Mouse (Mus musculus) MEL (cell line): ENCODE data around the gene Snx29. TPM values are rescaled to one million over a fixed set of nuclear protein-coding genes. Genes with fewer than 3 reads are reported as not detected.

Experiments used
- DNase-seq: peaks from one replicate; pipeline ENCODE4 v3.0.0; 2011; ENCODE audit warnings: low read depth, low spot score
- H3K27ac ChIP-seq: 2 replicates; pipeline ENCODE4 v1.5.1; 2012; ENCODE audit warnings: low read depth, mild to moderate bottlenecking, control low read depth, low read length, moderate library complexity; ENCODE audit not compliant: control insufficient read depth
- H3K27me3 ChIP-seq, 2 experiments: fragments of 150-350 bp in 1 of 2; sonication (generic) in 1 of 2; 2 replicates each; pipeline ENCODE4 v1.6.1; 2012; ENCODE audit warnings: low read length in 2 of 2, mild to moderate bottlenecking in 2 of 2, improper control_type of control experiment in 1 of 2, moderate library complexity in 1 of 2; ENCODE audit not compliant: insufficient read depth in 2 of 2, control insufficient read depth in 1 of 2
- H3K36me3 ChIP-seq, 2 experiments: 2 replicates each; pipeline ENCODE4 v1.6.1; 2012 to 2014; ENCODE audit warnings: low read length in 2 of 2, improper control_type of control experiment in 1 of 2, inconsistent platforms in 1 of 2, mild to moderate bottlenecking in 1 of 2; ENCODE audit not compliant: insufficient read depth in 2 of 2, control insufficient read depth in 1 of 2
- H3K4me1 ChIP-seq, 2 experiments: fragments of 150-350 bp in 1 of 2; sonication (generic) in 1 of 2; 2 replicates each; pipeline ENCODE4 v1.6.1; 2012; ENCODE audit warnings: low read length in 2 of 2, improper control_type of control experiment in 1 of 2, mild to moderate bottlenecking in 1 of 2; ENCODE audit not compliant: insufficient read depth in 2 of 2, control insufficient read depth in 1 of 2
- H3K4me3 ChIP-seq, 2 experiments: fragments of 150-350 bp in 1 of 2; sonication (generic) in 1 of 2; 2 replicates each; pipeline ENCODE4 v1.5.1; 2012; ENCODE audit warnings: low read depth in 2 of 2, low read length in 2 of 2, mild to moderate bottlenecking in 2 of 2, moderate library complexity in 2 of 2, control low read depth in 1 of 2, improper control_type of control experiment in 1 of 2; ENCODE audit not compliant: control insufficient read depth in 1 of 2, insufficient read depth in 1 of 2
- H3K79me2 ChIP-seq: 2 replicates; pipeline ENCODE4 v1.6.1; 2012; ENCODE audit warnings: mild to moderate bottlenecking, low read length, moderate library complexity; ENCODE audit not compliant: control insufficient read depth, poor library complexity, insufficient read depth
- H3K9ac ChIP-seq: 2 replicates; pipeline ENCODE4 v1.6.1; 2012; ENCODE audit warnings: low read depth, mild to moderate bottlenecking, control low read depth, low read length, moderate library complexity; ENCODE audit not compliant: control insufficient read depth, poor library complexity, severe bottlenecking
- H3K9me3 ChIP-seq: fragments of 150-350 bp; sonication (generic); replicated peaks from 2 replicates; pipeline ENCODE4 v1.6.1; 2012; ENCODE audit warnings: mild to moderate bottlenecking, low read length, improper control_type of control experiment, moderate library complexity; ENCODE audit not compliant: insufficient read depth
- MAZ ChIP-seq: IDR thresholded peaks from 2 replicates; pipeline ENCODE4 v1.6.1; 2012; ENCODE audit warnings: low read depth, mild to moderate bottlenecking, inconsistent platforms, low read length, improper control_type of control experiment
- MYC ChIP-seq: IDR thresholded peaks from 2 replicates; pipeline ENCODE4 v1.6.1; 2011; ENCODE audit warnings: low read depth, mild to moderate bottlenecking, low read length, improper control_type of control experiment, moderate library complexity
- POLR2AphosphoS2 ChIP-seq: IDR thresholded peaks from 2 replicates; pipeline ENCODE4 v1.6.1; 2011; ENCODE audit warnings: low read length, improper control_type of control experiment
- RAD21 ChIP-seq: IDR thresholded peaks from 2 replicates; pipeline ENCODE4 v1.6.1; 2011; ENCODE audit warnings: mild to moderate bottlenecking, low read depth, low read length, improper control_type of control experiment
- RCOR1 ChIP-seq: IDR thresholded peaks from 2 replicates; pipeline ENCODE4 v1.6.1; 2012; ENCODE audit warnings: low read depth, mild to moderate bottlenecking, inconsistent platforms, low read length, improper control_type of control experiment
- SIN3A ChIP-seq: IDR thresholded peaks from 2 replicates; pipeline ENCODE4 v1.6.1; 2012; ENCODE audit warnings: low read length, improper control_type of control experiment, inconsistent platforms
- TAL1 ChIP-seq: IDR thresholded peaks from 2 replicates; pipeline ENCODE4 v1.6.1; 2012; ENCODE audit warnings: mild to moderate bottlenecking, inconsistent platforms, low read length, moderate library complexity, mixed read lengths
- UBTF ChIP-seq: IDR thresholded peaks from 2 replicates; pipeline ENCODE4 v1.6.1; 2012; ENCODE audit warnings: low read depth, mild to moderate bottlenecking, inconsistent platforms, low read length, improper control_type of control experiment, moderate library complexity, borderline replicate concordance; ENCODE audit not compliant: insufficient read depth
- ZKSCAN1 ChIP-seq: IDR thresholded peaks from 2 replicates; pipeline ENCODE4 v1.6.1; 2012; ENCODE audit warnings: low read depth, mild to moderate bottlenecking, inconsistent platforms, low read length, improper control_type of control experiment, moderate library complexity
- ZMIZ1 ChIP-seq: IDR thresholded peaks from 2 replicates; pipeline ENCODE4 v1.6.1; 2012; ENCODE audit warnings: low read depth, mild to moderate bottlenecking, inconsistent platforms, low read length, improper control_type of control experiment, moderate library complexity
- polyA plus RNA-seq, 2 experiments: library from polyadenylated mRNA; stranded (reverse) in 1 of 2; unstranded in 1 of 2; fragments of >175 nt in 1 of 2; fragments of >200 nt in 1 of 2; gene quantifications; 2 replicates each; pipeline versions ENCODE4 v1.2.1 to v1.2.4; 2012; ENCODE audit warnings: low replicate concordance in 2 of 2, low read depth in 1 of 2; ENCODE audit not compliant: insufficient read length in 2 of 2, insufficient read depth in 1 of 2, missing spikeins in 1 of 2
- total RNA-seq: library from RNA; depleted of rRNA; stranded (reverse); fragments of 300-350 nt; gene quantifications from 2 replicates; pipeline ENCODE4 v1.2.3, GENCODE M21; 2012

The Snx29 gene
- total and polyA plus RNA-seq, 3 experiments, result 0.72 to 0.73 TPM; not detected in 1

- Histone ChIP-seq H3K4me1 (no peaks in the 10 kb centered on the region), H3K9ac (no peak overlapping the region), H3K36me3 (no peaks in the 10 kb centered on the region), H3K4me3 (no peak overlapping the region), H3K9me3 (no peaks in the 10 kb centered on the region), H3K79me2 (no peaks in the 10 kb centered on the region), H3K27me3 (no peaks in the 10 kb centered on the region), H3K27ac (no peak overlapping the region)
- DNase-seq, result no peak
- no peak for TF ChIP-seq MAZ
- no peak for TF ChIP-seq POLR2AphosphoS2
- no peak for TF ChIP-seq RAD21
These were observed 404.6 kb downstream of the Snx29 start for GRCm38 (mm10) chr16:11727331-11727730.

GRCm38 (mm10) chr16:11728131-11728530, 405.4 kb downstream of the Snx29 start:
- DNase-seq, result no peak
- Histone ChIP-seq H3K36me3 (no peaks in the 10 kb centered on the region), H3K4me1 (no peaks in the 10 kb centered on the region), H3K27ac (no peak overlapping the region), H3K27me3 (no peaks in the 10 kb centered on the region), H3K9me3 (no peaks in the 10 kb centered on the region)
- no peak for TF ChIP-seq RCOR1
- TF ChIP-seq SIN3A, result no peak
- TF ChIP-seq UBTF, result no peak
- no peak for TF ChIP-seq ZMIZ1
- no peak for TF ChIP-seq ZKSCAN1
- no peak for TF ChIP-seq TAL1
- no peak for TF ChIP-seq POLR2AphosphoS2
- TF ChIP-seq, all 39 proteins: peak for 0
- H3K4me3 ChIP-seq, result no peak overlapping the region
- H3K9ac ChIP-seq, result no peak overlapping the region
- no peaks in the 10 kb centered on the region for H3K79me2 ChIP-seq

- H3K79me2 ChIP-seq, result no peaks in the 10 kb centered on the region
- no peak for DNase-seq
- H3K9ac ChIP-seq, result no peak overlapping the region
These were observed 405.9 kb downstream of the Snx29 start for GRCm38 (mm10) chr16:11728627-11729026.

More at GRCm38 (mm10) chr16:11728627-11729026, 405.9 kb downstream of the Snx29 start:
- no peaks in the 10 kb centered on the region for H3K4me1 ChIP-seq
- TF ChIP-seq MAZ, result no peak
- TF ChIP-seq UBTF, result no peak
- no peak for TF ChIP-seq MYC
- TF ChIP-seq, all 39 proteins: peak for 0
- H3K9me3 ChIP-seq, result no peaks in the 10 kb centered on the region
- no peaks in the 10 kb centered on the region for H3K27me3 ChIP-seq
- no peak overlapping the region for H3K4me3 ChIP-seq
- H3K27ac ChIP-seq, result no peak overlapping the region
- no peaks in the 10 kb centered on the region for H3K36me3 ChIP-seq
